Mouse (Mus musculus) C2C12 (cell line): Measurements from ENCODE around the gene Phkg2. TPM values are rescaled to one million over a fixed set of nuclear protein-coding genes. Genes with fewer than 3 reads are reported as not detected.

Experiments used
- H3K27me3 ChIP-seq: one replicate; pipeline ENCODE4 v1.6.1; 2011; ENCODE audit not compliant: control insufficient read depth, insufficient read depth, insufficient read length
- H3K36me3 ChIP-seq: one replicate; pipeline ENCODE4 v1.6.1; 2011; ENCODE audit not compliant: control insufficient read depth, insufficient read depth
- H3K4me3 ChIP-seq: one replicate; pipeline ENCODE4 v1.5.1; 2011; ENCODE audit warnings: mild to moderate bottlenecking, control low read depth; ENCODE audit not compliant: poor library complexity, insufficient read depth, severe bottlenecking
- H3K79me2 ChIP-seq: one replicate; pipeline ENCODE4 v1.6.1; 2011; ENCODE audit not compliant: control insufficient read depth, insufficient read depth
- H3K79me3 ChIP-seq: one replicate; pipeline ENCODE4 v1.6.1; 2011; ENCODE audit warnings: low read depth, control low read depth
- H3ac ChIP-seq: one replicate; pipeline ENCODE3; 2011; ENCODE audit warnings: low read depth; ENCODE audit not compliant: control insufficient read depth, insufficient read length
- CEBPB ChIP-seq: IDR thresholded peaks from one replicate; pipeline ENCODE4 v1.6.1; 2011; ENCODE audit warnings: low read depth, mild to moderate bottlenecking, control low read depth, moderate library complexity
- CTCF ChIP-seq: IDR thresholded peaks from one replicate; pipeline ENCODE4 v1.5.1; 2011; ENCODE audit not compliant: control insufficient read depth, insufficient read depth, insufficient read length
- FOSL1 ChIP-seq: IDR thresholded peaks from one replicate; pipeline ENCODE4 v1.8.0; 2011; ENCODE audit warnings: mild to moderate bottlenecking, low read length; ENCODE audit not compliant: poor library complexity, insufficient read depth, severe bottlenecking
- MAX ChIP-seq: IDR thresholded peaks from one replicate; pipeline ENCODE4 v1.6.1; 2011; ENCODE audit warnings: mild to moderate bottlenecking, control low read depth
- MYOD1 ChIP-seq: IDR thresholded peaks from one replicate; pipeline ENCODE4 v1.6.1; 2011; ENCODE audit warnings: low read depth; ENCODE audit not compliant: control insufficient read depth, insufficient read length
- MYOG ChIP-seq: IDR thresholded peaks from one replicate; pipeline ENCODE4 v1.6.1; 2011; ENCODE audit not compliant: control insufficient read depth, insufficient read length; ENCODE audit errors: extremely low read depth
- USF1 ChIP-seq: IDR thresholded peaks from one replicate; pipeline ENCODE4 v1.6.1; 2011; ENCODE audit warnings: low read depth, mild to moderate bottlenecking, control low read depth, moderate library complexity
- polyA plus RNA-seq: library from polyadenylated mRNA; unstranded; fragments of >200 nt; fragmentation: generic; extraction: Trizol; gene quantifications from one replicate; pipeline ENCODE4 v1.2.1, GENCODE M21; 2012; ENCODE audit warnings: missing spikeins

Phkg2 gene
- polyA plus RNA-seq, 1 experiment = 21.1 TPM

- TF ChIP-seq USF1 (no peak), CEBPB (no peak), MYOG (no peak), CTCF (no peak), MYOD1 (no peak), FOSL1 (no peak)
- Histone ChIP-seq H3K27me3 (peaks cover 3% of the 10 kb centered on the region), H3K79me3 (no peaks in the 10 kb centered on the region), H3K4me3 (no peak overlapping the region), H3K79me2 (no peaks in the 10 kb centered on the region), H3K36me3 (no peaks in the 10 kb centered on the region), H3ac (no peak overlapping the region)
Measured at GRCm38 (mm10) chr7:127626039-127626438, 52.9 kb downstream of the Phkg2 start.

DNA sequence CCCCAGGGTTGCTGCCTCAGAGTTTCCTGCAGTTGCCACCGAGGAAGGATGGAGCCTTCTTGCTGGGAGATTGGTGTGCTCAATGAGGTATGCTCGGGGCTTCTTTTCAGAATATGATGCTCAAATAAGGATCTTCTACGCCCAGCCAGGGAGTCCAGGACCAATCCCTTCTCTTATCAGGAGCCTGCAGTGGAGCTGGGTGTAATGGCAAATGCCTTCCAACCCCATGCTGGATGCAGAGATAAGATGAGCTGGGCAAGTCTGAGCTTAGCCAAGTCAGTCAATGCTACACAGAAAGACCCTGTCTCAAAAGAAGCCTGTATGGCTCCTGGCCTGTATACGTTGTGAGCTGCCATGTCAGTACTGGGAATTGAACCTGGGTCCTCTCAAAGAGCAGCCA, 53.3 kb downstream of the Phkg2 start:
- no peaks in the 10 kb centered on the region for H3K79me3 ChIP-seq
- no peak overlapping the region for H3ac ChIP-seq
- no peaks in the 10 kb centered on the region for H3K36me3 ChIP-seq
- no peaks in the 10 kb centered on the region for H3K79me2 ChIP-seq
- no peak overlapping the region for H3K4me3 ChIP-seq
- TF ChIP-seq USF1 (no peak), MYOG (no peak), CEBPB (no peak), CTCF (no peak), FOSL1 (no peak), MAX (no peak), MYOD1 (no peak)
- H3K27me3 ChIP-seq = peaks cover 3% of the 10 kb centered on the region

DNA sequence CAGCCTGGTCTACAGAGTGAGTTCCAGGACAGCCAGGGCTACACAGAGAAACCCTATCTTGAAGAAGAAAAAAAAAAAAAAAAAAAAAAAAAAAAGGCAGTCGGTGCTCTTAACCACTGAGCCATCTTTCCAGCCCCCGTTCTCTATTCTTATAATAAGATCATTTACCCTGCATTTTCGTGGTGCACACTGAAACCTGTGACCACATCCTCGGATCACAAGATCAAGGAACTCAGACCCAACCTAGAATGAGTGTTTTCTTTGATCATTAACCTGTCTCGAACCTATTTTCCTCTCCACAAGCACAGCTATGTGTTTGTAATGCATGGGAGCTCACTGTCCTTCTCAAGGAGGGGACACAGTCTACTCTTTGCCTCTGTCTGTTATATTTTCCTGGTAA, 55.5 kb downstream of the Phkg2 start:
- Histone ChIP-seq H3K27me3 (peaks cover 6% of the 10 kb centered on the region), H3K36me3 (no peaks in the 10 kb centered on the region), H3K79me2 (no peaks in the 10 kb centered on the region), H3ac (no peak overlapping the region), H3K79me3 (no peaks in the 10 kb centered on the region), H3K4me3 (no peak overlapping the region)
- TF ChIP-seq CTCF = no peak
- no peak for TF ChIP-seq MAX
- no peak for TF ChIP-seq MYOG
- no peak for TF ChIP-seq FOSL1
- TF ChIP-seq USF1 = no peak
- TF ChIP-seq MYOD1 = no peak
- no peak for TF ChIP-seq CEBPB

- H3ac ChIP-seq = no peak overlapping the region
- H3K36me3 ChIP-seq = no peaks in the 10 kb centered on the region
- no peak overlapping the region for H3K4me3 ChIP-seq
- no peak for TF ChIP-seq CTCF
- TF ChIP-seq CEBPB = no peak
- no peak for TF ChIP-seq USF1
- no peak for TF ChIP-seq FOSL1
- no peak for TF ChIP-seq MAX
- no peak for TF ChIP-seq MYOD1
- TF ChIP-seq MYOG = no peak
- peaks cover 10% of the 10 kb centered on the region for H3K27me3 ChIP-seq
- no peaks in the 10 kb centered on the region for H3K79me2 ChIP-seq
- H3K79me3 ChIP-seq = no peaks in the 10 kb centered on the region
Measured at GRCm38 (mm10) chr7:127631416-127631815, 58.3 kb downstream of the Phkg2 start.

Other genes with a start within 250 kb of the Phkg2 start
- gene Zfp768, start 227.8 kb upstream of the Phkg2 start, polyA plus RNA-seq = 17.5 TPM
- 5.1 TPM for gene Zfp747, start 197.3 kb upstream of the Phkg2 start, polyA plus RNA-seq
- gene 9130019O22Rik, start 186.2 kb upstream of the Phkg2 start, polyA plus RNA-seq = 0.32 TPM
- gene E430018J23Rik, start 179.7 kb upstream of the Phkg2 start, polyA plus RNA-seq = 2.9 TPM
- 1.9 TPM for gene Zfp764, start 166.5 kb upstream of the Phkg2 start, polyA plus RNA-seq
- gene Zfp688, start 151.3 kb upstream of the Phkg2 start, polyA plus RNA-seq = 8.2 TPM
- gene Zfp689, start 124.2 kb upstream of the Phkg2 start, polyA plus RNA-seq = 3.7 TPM
- 28.6 TPM for gene Prr14, start 113.7 kb upstream of the Phkg2 start, polyA plus RNA-seq
- gene Fbrs, start 94.1 kb upstream of the Phkg2 start, polyA plus RNA-seq = 20.9 TPM
- gene Srcap, start 61.4 kb upstream of the Phkg2 start, polyA plus RNA-seq = 24.1 TPM
- 14.9 TPM for gene Gm42715, start 53.8 kb upstream of the Phkg2 start, polyA plus RNA-seq
- gene Tmem265, start 11.9 kb upstream of the Phkg2 start, polyA plus RNA-seq = not detected
- gene Ccdc189, start 15.3 kb downstream of the Phkg2 start, polyA plus RNA-seq = 4.2 TPM
- 29.7 TPM for gene Rnf40, start 15.4 kb downstream of the Phkg2 start, polyA plus RNA-seq
- gene Zfp629, start 42.5 kb downstream of the Phkg2 start, polyA plus RNA-seq = 5.2 TPM
- gene Bcl7c, start 135.6 kb downstream of the Phkg2 start, polyA plus RNA-seq = 132 TPM
- 9.2 TPM for gene Ctf1, start 139.4 kb downstream of the Phkg2 start, polyA plus RNA-seq
- gene Ctf2, start 158.8 kb downstream of the Phkg2 start, polyA plus RNA-seq = 0.13 TPM
- gene Fbxl19, start 171.2 kb downstream of the Phkg2 start, polyA plus RNA-seq = 26.9 TPM
- gene Orai3, start 196.5 kb downstream of the Phkg2 start, polyA plus RNA-seq = 15.0 TPM
- 20.9 TPM for gene Setd1a, start 203.3 kb downstream of the Phkg2 start, polyA plus RNA-seq
- 1.4 TPM for gene Gm49388, start 212.3 kb downstream of the Phkg2 start, polyA plus RNA-seq
- gene Hsd3b7, start 227.3 kb downstream of the Phkg2 start, polyA plus RNA-seq = 8.3 TPM